In genomic region chr10:60362310-60362628, GRCm38 (mm10) we compare ENCODE assay signal across 14 mouse cellular contexts. TPM values are rescaled to one million over a fixed set of nuclear protein-coding genes. Genes with fewer than 3 reads are reported as not detected.
DNase-seq lines count a peak whose midpoint lies in the region; ATAC-seq lines count a peak whose summit lies in the region.
"Had no signal": no experiment of that assay in that cellular context is flagged by ENCODE, and none has a peak within 500 bp of the region (broad histone marks: within the 10 kb centered on the region; RNA-seq: fewer than 3 reads in every experiment).

No protein-coding gene starts in this region.

- no peaks in the 10 kb centered on the region for H3K27me3 ChIP-seq in heart, embryonic 12.5 days (replicated peaks)
- H3K27me3 ChIP-seq: liver, embryonic 15.5 days; midbrain, embryonic 15.5 days had no signal

- H3K9me3 ChIP-seq in heart, embryonic 12.5 days (replicated peaks) = no peaks in the 10 kb centered on the region
- H3K9me3 ChIP-seq: liver, embryonic 15.5 days; midbrain, embryonic 15.5 days had no signal

- WGBS in heart, embryonic 12.5 days = 66% methylated on average over 2 of the region's 2 CpGs

- no peak overlapping the region for H3K4me2 ChIP-seq in heart, embryonic 12.5 days
- H3K4me2 ChIP-seq: liver, embryonic 15.5 days; midbrain, embryonic 15.5 days had no signal

- DNase-seq in heart, adult 11 months = peak; percentile 98
- peak; percentile 37 for DNase-seq in left cerebral cortex, postnatal 4 days
- no peak for DNase-seq in left cerebral cortex, adult 18-20 months (ENCODE audit: low spot score in 2 of 2)
- no peak for DNase-seq in cerebellum, postnatal 36 days
- DNase-seq in right cerebral cortex, postnatal 14 days = no peak
- DNase-seq: adrenal gland, adult 2 months; cerebellum, adult 8-10 months; gastrocnemius, postnatal 36 days had no signal

- ATAC-seq in heart, embryonic 12.5 days (ENCODE audit: insufficient number of reproducible peaks, low FRiP score) = no peak
- ATAC-seq in common myeloid progenitor, adult 5-6 weeks (replicated peaks; ENCODE audit: low read depth, poor library complexity, severe bottlenecking) = 0 out of 2 replicates have a peak, but pooled peaks have one; percentile 12
- peak; percentile 17; the same call in 1 of the 2 replicates for ATAC-seq in megakaryocyte progenitor cell, adult 5-6 weeks (replicated peaks; ENCODE audit: poor library complexity)
- ATAC-seq: inflammation-experienced regulatory T-cells, adult 6 months; midbrain, embryonic 15.5 days had no signal

- no peak overlapping the region for H3K27ac ChIP-seq in heart, embryonic 12.5 days (ENCODE audit: poor library complexity, severe bottlenecking)
- H3K27ac ChIP-seq: liver, embryonic 15.5 days; midbrain, embryonic 15.5 days had no signal

- no peak overlapping the region for H3K4me3 ChIP-seq in heart, embryonic 12.5 days
- H3K4me3 ChIP-seq: liver, embryonic 15.5 days; midbrain, embryonic 15.5 days had no signal

- no peaks in the 10 kb centered on the region for H3K36me3 ChIP-seq in heart, embryonic 12.5 days
- H3K36me3 ChIP-seq: midbrain, embryonic 15.5 days had no signal

- H3K9ac ChIP-seq in heart, embryonic 12.5 days = no peak overlapping the region
- H3K9ac ChIP-seq: liver, embryonic 15.5 days; midbrain, embryonic 15.5 days had no signal

- peaks cover 17% of the 10 kb centered on the region for H3K4me1 ChIP-seq in heart, embryonic 12.5 days (replicated peaks)

- intact Hi-C loops in left cerebral cortex, postnatal 4 days (cut with DNase I) = no loop called here

RNA-seq across cellular contexts. Expression of gene Vsir, which starts 15.6 kb away (rescaled TPM):
- polyA plus RNA-seq in heart, embryonic 12.5 days (2016; fragmentation: Nextera tagmentation; extraction: Ambion mirVana) = 1.8 TPM in 2 replicates
- 1 to 10 TPM; 5.8 to 6.4 TPM for total RNA-seq in left cerebral cortex, postnatal 4 days (2021)
- 10 to 100 TPM; 19.7 to 20.8 TPM for total RNA-seq in left cerebral cortex, adult 18-20 months (2021)
- total RNA-seq in common myeloid progenitor, adult 5-6 weeks (2017) = 15.4 and 18.5 TPM in 2 replicates
- 43.4 and 55.3 TPM in 2 replicates for total RNA-seq in megakaryocyte progenitor cell, adult 5-6 weeks (2015)
- 119 and 123 TPM in 2 replicates for total RNA-seq in megakaryocyte progenitor cell, adult 5-6 weeks (2017)

RNA-seq across cellular contexts. Expression of gene Gm17455, which starts 37.3 kb away (rescaled TPM):
- polyA plus RNA-seq in heart, embryonic 12.5 days (2016; fragmentation: Nextera tagmentation; extraction: Ambion mirVana) = 0.20 and 0.31 TPM in 2 replicates
- 1 to 10 TPM; 1.2 to 2.1 TPM for total RNA-seq in left cerebral cortex, postnatal 4 days (2021)
- total RNA-seq in left cerebral cortex, adult 18-20 months (2021) = not detected
- total RNA-seq in common myeloid progenitor, adult 5-6 weeks (2017) = not detected in 2 replicates
- total RNA-seq in megakaryocyte progenitor cell, adult 5-6 weeks (2015) = 0.29 TPM in 1 of 2 replicates, not detected in the other
- total RNA-seq in megakaryocyte progenitor cell, adult 5-6 weeks (2017) = not detected in 2 replicates
- total RNA-seq: adrenal gland, adult 2 months; gastrocnemius, postnatal 36 days had no signal

Comparison
In these comparisons a context has a peak if more than half of its experiments do, and no peak if none do; other contexts are left out.
1. DNase-seq: peak in heart, adult 11 months (single experiment) and left cerebral cortex, postnatal 4 days (single experiment); none in left cerebral cortex, adult 18-20 months (0 of 2), cerebellum, postnatal 36 days (0 of 2) and right cerebral cortex, postnatal 14 days (single experiment).